Mouse (Mus musculus) liver, adult 2 months (tissue): ENCODE results near the gene Cops8. TPM values are rescaled to one million over a fixed set of nuclear protein-coding genes. Genes with fewer than 3 reads are reported as not detected.
A peak's percentile ranks its signal among the peaks of the same experiment; 100 is the strongest.

Experiments used
- DNase-seq: peaks from one replicate; pipeline ENCODE4 v3.0.0-alpha.2; 2011; ENCODE audit warnings: low read depth, low spot score; ENCODE audit errors: extremely low read depth
- H3K27ac ChIP-seq: fragments of 200-500 bp; replicated peaks from 2 replicates; pipeline ENCODE4 v1.5.1; 2012; ENCODE audit warnings: low read depth, mild to moderate bottlenecking, control low read depth, inconsistent platforms, low read length; ENCODE audit not compliant: insufficient read depth
- H3K27me3 ChIP-seq: fragments of 200-500 bp; 2 replicates; pipeline ENCODE4 v1.6.1; 2012; ENCODE audit warnings: mild to moderate bottlenecking, moderate library complexity, low read length, inconsistent platforms; ENCODE audit not compliant: control insufficient read depth, insufficient read depth
- H3K36me3 ChIP-seq: fragments of 200-500 bp; 2 replicates; pipeline ENCODE4 v1.6.1; 2012; ENCODE audit warnings: low read length, inconsistent platforms; ENCODE audit not compliant: control insufficient read depth, insufficient read depth
- H3K4me1 ChIP-seq: fragments of 200-500 bp; 2 replicates; pipeline ENCODE4 v1.6.1; 2011; ENCODE audit warnings: low read length; ENCODE audit not compliant: control insufficient read depth, insufficient read depth
- H3K4me3 ChIP-seq: fragments of 200-500 bp; 2 replicates; pipeline ENCODE4 v1.5.1; 2011; ENCODE audit warnings: low read depth, mild to moderate bottlenecking, control low read depth, low read length, moderate library complexity; ENCODE audit not compliant: insufficient read depth
- H3K79me2 ChIP-seq: fragments of 200-500 bp; 2 replicates; pipeline ENCODE4 v1.6.1; 2012; ENCODE audit warnings: inconsistent platforms, mild to moderate bottlenecking, low read length, moderate library complexity; ENCODE audit not compliant: control insufficient read depth, insufficient read depth
- H3K9ac ChIP-seq: fragments of 200-500 bp; 2 replicates; pipeline ENCODE4 v1.6.1; 2012; ENCODE audit warnings: low read depth, mild to moderate bottlenecking, control low read depth, inconsistent platforms, low read length
- CTCF ChIP-seq: fragments of 200-500 bp; IDR thresholded peaks from 2 replicates; pipeline ENCODE4 v1.5.1; 2011; ENCODE audit warnings: low read depth, low read length, control low read depth
- POLR2A ChIP-seq: fragments of 200-500 bp; IDR thresholded peaks from 2 replicates; pipeline ENCODE4 v1.6.1; 2011; ENCODE audit warnings: low read length, control low read depth; ENCODE audit not compliant: insufficient read depth; ENCODE audit errors: extremely low read depth
- WGBS: fragments of 180-500 bp; shearing (Covaris S2); methylation state at CpG from one replicate; pipeline ENCODE4 v1.1.7; 2018; 5-methylcytosine and 5-hydroxymethylcytosine counted together
- polyA plus RNA-seq: library from polyadenylated mRNA; depleted of rRNA; stranded (reverse); fragments of >200 nt; gene quantifications from 2 replicates; pipeline ENCODE4 v1.2.3, GENCODE M21; 2012
- total RNA-seq: library from RNA; depleted of rRNA; stranded (reverse); fragments of >200 nt; gene quantifications from 2 replicates; pipeline ENCODE4 v1.2.3, GENCODE M21; 2014

Cops8 gene
- total and polyA plus RNA-seq, 2 experiments: 19.4 to 21.7 TPM

DNA sequence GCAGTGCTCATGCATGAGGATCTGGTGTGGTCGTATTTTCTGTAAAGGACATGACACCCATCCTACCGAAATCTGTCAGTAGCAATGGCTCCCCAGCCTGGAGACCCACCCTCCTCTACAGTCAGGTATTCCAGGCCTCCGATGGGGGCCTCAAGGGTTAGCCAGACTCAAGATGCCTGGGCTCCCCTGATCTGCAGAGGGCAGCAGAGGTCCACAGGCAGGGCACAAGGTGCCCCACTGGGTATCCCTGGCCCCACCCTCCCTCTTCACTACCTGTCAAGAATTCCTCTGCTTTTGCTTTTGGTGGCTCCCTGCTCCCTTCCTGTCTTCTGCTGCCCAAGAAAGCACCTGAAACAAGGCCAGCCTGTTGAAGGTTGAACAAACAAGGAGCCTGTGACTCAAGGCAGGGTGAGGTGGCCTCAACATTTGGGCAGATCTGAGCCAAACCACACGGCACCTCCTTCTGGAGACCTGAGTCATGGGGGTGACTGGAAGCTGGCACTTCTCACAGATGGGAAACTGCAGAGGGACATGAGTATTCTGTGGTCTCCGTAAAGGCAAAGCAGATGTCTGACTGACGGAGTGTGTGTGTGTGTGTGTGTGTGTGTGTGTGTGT is 30.7 kb downstream of the Cops8 start:
- H3K79me2 ChIP-seq: no peaks in the 10 kb centered on the region
- peaks cover 3% of the 10 kb centered on the region for H3K4me1 ChIP-seq
- no peak for DNase-seq
- no peak overlapping the region for H3K9ac ChIP-seq
- WGBS: 80% methylated on average over 6 of the region's 6 CpGs
- no peaks in the 10 kb centered on the region for H3K27me3 ChIP-seq
- H3K36me3 ChIP-seq: no peaks in the 10 kb centered on the region
- TF ChIP-seq CTCF (0 out of 2 replicates have a peak, but pooled peaks have one; percentile 5), POLR2A (no peak)
- no peak overlapping the region for H3K4me3 ChIP-seq
- H3K27ac ChIP-seq: no peak overlapping the region

DNA sequence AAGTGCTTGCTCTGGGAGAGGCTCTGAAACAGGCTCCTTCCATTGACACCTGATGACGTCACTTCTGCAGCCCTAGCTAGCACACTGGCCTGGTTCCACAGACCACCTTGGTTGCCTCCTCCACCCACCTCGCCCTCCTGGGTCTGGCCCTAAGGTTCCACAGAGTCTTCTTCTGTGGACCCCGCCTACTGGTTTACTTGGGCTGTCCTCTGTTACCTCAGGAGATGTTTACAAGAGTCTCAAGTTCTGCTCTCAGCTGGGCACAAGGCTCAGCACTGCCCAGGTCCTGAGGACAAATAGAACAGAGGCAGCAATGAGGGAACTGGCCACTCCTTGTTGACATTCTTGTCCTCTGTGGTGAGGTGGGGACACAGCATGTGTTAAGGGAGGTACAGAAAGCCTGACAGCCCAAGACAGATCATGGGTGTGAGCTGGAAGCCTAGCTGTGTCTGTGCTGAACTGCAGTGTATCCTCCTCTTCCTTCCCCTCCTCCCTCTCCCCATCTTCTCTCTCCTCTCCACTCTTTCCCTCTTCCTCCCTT is 31.5 kb downstream of the Cops8 start:
- WGBS: 72% methylated on average over 3 of the region's 3 CpGs
- Histone ChIP-seq H3K79me2 (no peaks in the 10 kb centered on the region), H3K4me1 (peaks cover 3% of the 10 kb centered on the region), H3K27ac (no peak overlapping the region), H3K36me3 (no peaks in the 10 kb centered on the region), H3K4me3 (no peak overlapping the region), H3K9ac (no peak overlapping the region), H3K27me3 (no peaks in the 10 kb centered on the region)
- no peak for DNase-seq
- TF ChIP-seq POLR2A: no peak
- TF ChIP-seq CTCF: no peak

- WGBS: 16% methylated on average over 7 of the region's 7 CpGs
- Histone ChIP-seq H3K4me3 (no peak overlapping the region), H3K36me3 (no peaks in the 10 kb centered on the region), H3K4me1 (peaks cover 3% of the 10 kb centered on the region), H3K27ac (no peak overlapping the region), H3K9ac (no peak overlapping the region), H3K27me3 (no peaks in the 10 kb centered on the region), H3K79me2 (no peaks in the 10 kb centered on the region)
- TF ChIP-seq POLR2A (no peak), CTCF (no peak)
- DNase-seq: peak; percentile 43
These were observed 35.6 kb downstream of the Cops8 start for GRCm38 (mm10) chr1:90638335-90638734.

DNA sequence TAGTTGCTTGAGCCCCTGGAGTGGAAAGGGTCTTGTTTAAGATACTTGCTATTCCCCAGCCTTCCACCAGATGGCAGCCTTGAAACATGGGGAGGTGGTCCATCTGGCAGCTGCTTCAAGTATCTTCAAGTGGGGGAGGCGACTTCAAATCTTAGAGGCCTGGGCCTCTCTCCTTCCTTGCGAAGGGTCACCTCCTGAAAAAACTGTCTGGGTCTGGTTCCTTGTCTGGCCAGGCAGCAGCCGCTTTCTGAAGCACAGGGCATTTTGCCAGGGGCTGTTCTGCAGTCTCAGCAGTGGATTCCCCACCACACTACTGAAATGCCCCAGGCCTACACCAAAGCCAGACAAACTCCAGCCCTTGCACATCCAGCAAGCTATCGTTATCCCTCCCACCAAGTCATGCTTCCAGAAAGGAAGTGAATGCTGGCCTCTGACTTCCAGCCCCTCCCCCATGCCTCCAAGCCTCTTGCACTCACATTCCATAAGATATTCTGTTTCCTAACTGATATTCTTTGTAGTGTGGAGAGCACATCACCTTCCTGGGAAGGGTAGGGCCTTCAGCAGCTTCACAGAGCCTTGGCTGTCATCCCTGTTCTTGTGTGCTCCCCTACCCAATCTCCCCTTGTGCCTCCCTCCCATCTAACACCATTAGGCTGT is 48.1 kb downstream of the Cops8 start:
- no peak for TF ChIP-seq POLR2A
- peak; percentile 77 for TF ChIP-seq CTCF
- Histone ChIP-seq H3K4me1 (no peaks in the 10 kb centered on the region), H3K27ac (peak overlapping the region; percentile 45), H3K36me3 (no peaks in the 10 kb centered on the region), H3K4me3 (no peak overlapping the region), H3K9ac (no peak overlapping the region), H3K79me2 (no peaks in the 10 kb centered on the region), H3K27me3 (no peaks in the 10 kb centered on the region)
- peak; percentile 59 for DNase-seq
- 19% methylated on average over 4 of the region's 4 CpGs for WGBS

DNA sequence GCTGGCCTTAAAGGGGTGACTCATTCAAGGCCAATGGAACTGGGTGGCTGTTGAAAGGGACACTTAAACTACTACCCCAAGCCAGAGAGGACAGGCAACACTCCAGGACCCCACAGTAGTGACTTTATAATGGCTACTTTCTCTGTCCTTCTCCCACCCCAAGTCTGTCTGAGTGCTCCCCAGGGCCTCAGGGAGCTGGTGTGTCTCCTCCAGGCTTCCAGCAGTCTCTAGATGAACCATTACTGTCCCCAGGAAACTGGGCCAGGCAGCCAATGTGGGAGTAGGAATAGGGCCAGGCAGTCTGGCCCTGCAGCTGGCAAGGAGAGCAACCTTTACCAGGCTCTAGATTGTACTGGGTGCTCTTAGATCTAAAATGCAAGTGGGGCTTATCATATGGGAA is 49.0 kb downstream of the Cops8 start:
- no peak overlapping the region for H3K4me3 ChIP-seq
- peak overlapping the region; percentile 45 for H3K27ac ChIP-seq
- H3K9ac ChIP-seq: no peak overlapping the region
- no peak for DNase-seq
- H3K4me1 ChIP-seq: no peaks in the 10 kb centered on the region
- no peaks in the 10 kb centered on the region for H3K36me3 ChIP-seq
- H3K79me2 ChIP-seq: no peaks in the 10 kb centered on the region
- no peaks in the 10 kb centered on the region for H3K27me3 ChIP-seq
- TF ChIP-seq POLR2A (no peak), CTCF (no peak)

GRCm38 (mm10) chr1:90652553-90652952 is 49.8 kb downstream of the Cops8 start:
- WGBS: 76% methylated on average over 4 of the region's 4 CpGs
- Histone ChIP-seq H3K27ac (no peak overlapping the region), H3K36me3 (no peaks in the 10 kb centered on the region), H3K4me3 (no peak overlapping the region), H3K9ac (no peak overlapping the region), H3K27me3 (no peaks in the 10 kb centered on the region), H3K79me2 (no peaks in the 10 kb centered on the region), H3K4me1 (no peaks in the 10 kb centered on the region)
- no peak for DNase-seq
- TF ChIP-seq POLR2A (no peak), CTCF (no peak)
